Mouse (Mus musculus) CH12.LX (cell line): Measurements from ENCODE around the gene Zcchc24. TPM values are rescaled to one million over a fixed set of nuclear protein-coding genes. Genes with fewer than 3 reads are reported as not detected.

Experiments
- DNase-seq: peaks from one replicate; pipeline ENCODE4 v3.0.0-alpha.2; 2013; ENCODE audit errors: extremely low read depth
- H3K27ac ChIP-seq: 2 replicates; pipeline ENCODE4 v1.5.1; 2012; ENCODE audit warnings: low read depth, mild to moderate bottlenecking, control low read depth, moderate library complexity; ENCODE audit not compliant: insufficient read depth
- H3K27me3 ChIP-seq: replicated peaks from 2 replicates; pipeline ENCODE3; 2012; ENCODE audit warnings: inconsistent platforms
- H3K36me3 ChIP-seq, 2 experiments: replicated peaks in 1 of 2; 2 replicates each; pipeline versions ENCODE3 to v1.6.1; 2012; ENCODE audit warnings: inconsistent platforms in 1 of 2, low read length in 1 of 2, mild to moderate bottlenecking in 1 of 2, mixed read lengths in 1 of 2, moderate library complexity in 1 of 2; ENCODE audit not compliant: control insufficient read depth in 1 of 2, insufficient read depth in 1 of 2
- H3K4me1 ChIP-seq, 2 experiments: 2 replicates each; pipeline ENCODE4 v1.6.1; 2012; ENCODE audit warnings: inconsistent platforms in 1 of 2, moderate library complexity in 1 of 2; ENCODE audit not compliant: insufficient read depth in 2 of 2, control insufficient read depth in 1 of 2
- H3K4me2 ChIP-seq: 2 replicates; pipeline ENCODE4 v1.6.1; 2012; ENCODE audit warnings: low read depth, mild to moderate bottlenecking, control low read depth; ENCODE audit not compliant: poor library complexity, insufficient read depth, severe bottlenecking
- H3K4me3 ChIP-seq, 3 experiments: fragments of 150-350 bp in 1 of 3; sonication (generic) in 1 of 3; replicated peaks in 1 of 3; 2 replicates each; pipeline versions ENCODE3 to v1.5.1; 2011 to 2012; ENCODE audit warnings: low read depth in 2 of 3, low read length in 2 of 3, mild to moderate bottlenecking in 2 of 3, moderate library complexity in 2 of 3, control low read depth in 1 of 3, improper control_type of control experiment in 1 of 3, inconsistent platforms in 1 of 3, mixed read lengths in 1 of 3; ENCODE audit not compliant: poor library complexity in 1 of 3
- H3K79me2 ChIP-seq: replicated peaks from 2 replicates; pipeline ENCODE4 v1.6.1; 2012; ENCODE audit warnings: mild to moderate bottlenecking, moderate library complexity; ENCODE audit not compliant: control insufficient read depth, poor library complexity, insufficient read depth, severe bottlenecking; ENCODE audit errors: extremely low read depth
- H3K9ac ChIP-seq: 2 replicates; pipeline ENCODE4 v1.6.1; 2012; ENCODE audit warnings: low read depth, mild to moderate bottlenecking, control low read depth, moderate library complexity; ENCODE audit not compliant: insufficient read depth
- H3K9me3 ChIP-seq: replicated peaks from 2 replicates; pipeline ENCODE3; 2012; ENCODE audit warnings: low read length, inconsistent platforms, mixed read lengths
- BHLHE40 ChIP-seq: IDR thresholded peaks from 2 replicates; pipeline ENCODE4 v1.6.1; 2011; ENCODE audit warnings: mild to moderate bottlenecking, low read depth, low read length, improper control_type of control experiment
- CHD1 ChIP-seq: IDR thresholded peaks from 2 replicates; pipeline ENCODE4 v1.6.1; 2012; ENCODE audit warnings: low read depth, low read length, improper control_type of control experiment, inconsistent platforms
- CHD2 ChIP-seq: IDR thresholded peaks from 2 replicates; pipeline ENCODE4 v1.6.1; 2011; ENCODE audit warnings: low read length, improper control_type of control experiment
- CTCF ChIP-seq, 2 experiments: IDR thresholded peaks in 1 of 2; conservative IDR thresholded peaks in 1 of 2; 2 replicates each; pipeline ENCODE4 v1.5.1; 2011 to 2012; ENCODE audit warnings: low read depth in 2 of 2, low read length in 2 of 2, improper control_type of control experiment in 1 of 2, inconsistent platforms in 1 of 2, mild to moderate bottlenecking in 1 of 2, moderate library complexity in 1 of 2
- ELF1 ChIP-seq: IDR thresholded peaks from 2 replicates; pipeline ENCODE4 v1.6.1; 2014; ENCODE audit warnings: low read depth, mild to moderate bottlenecking, inconsistent platforms, low read length, improper control_type of control experiment
- ETS1 ChIP-seq: conservative IDR thresholded peaks from 2 replicates; pipeline ENCODE4 v1.6.1; 2012; ENCODE audit warnings: low read depth, mild to moderate bottlenecking, inconsistent platforms, low read length, improper control_type of control experiment, moderate library complexity
- GABPA ChIP-seq: IDR thresholded peaks from 2 replicates; pipeline ENCODE4 v1.6.1; 2012; ENCODE audit warnings: low read depth, low read length, improper control_type of control experiment, inconsistent platforms; ENCODE audit not compliant: insufficient replicate concordance
- HCFC1 ChIP-seq: IDR thresholded peaks from 2 replicates; pipeline ENCODE4 v1.6.1; 2012; ENCODE audit warnings: low read depth, mild to moderate bottlenecking, inconsistent platforms, low read length, improper control_type of control experiment
- IRF4 ChIP-seq: IDR thresholded peaks from 2 replicates; pipeline ENCODE4 v1.6.1; 2014; ENCODE audit warnings: low read depth, mild to moderate bottlenecking, inconsistent platforms, low read length, improper control_type of control experiment
- JUND ChIP-seq: conservative IDR thresholded peaks from 2 replicates; pipeline ENCODE4 v1.6.1; 2011; ENCODE audit warnings: low read depth, low read length, improper control_type of control experiment
- KAT2A ChIP-seq: IDR thresholded peaks from 2 replicates; pipeline ENCODE4 v1.6.1; 2012; ENCODE audit warnings: low read length, improper control_type of control experiment, inconsistent platforms; ENCODE audit not compliant: insufficient replicate concordance
- MAFK ChIP-seq: IDR thresholded peaks from 2 replicates; pipeline ENCODE4 v1.6.1; 2011; ENCODE audit warnings: low read length, improper control_type of control experiment; ENCODE audit not compliant: insufficient replicate concordance
- MAZ ChIP-seq: IDR thresholded peaks from 2 replicates; pipeline ENCODE4 v1.6.1; 2012; ENCODE audit warnings: low read depth, mild to moderate bottlenecking, inconsistent platforms, low read length, improper control_type of control experiment, moderate library complexity
- MEF2A ChIP-seq: IDR thresholded peaks from 2 replicates; pipeline ENCODE4 v1.6.1; 2014; ENCODE audit warnings: low read depth, mild to moderate bottlenecking, inconsistent platforms, low read length, improper control_type of control experiment, borderline replicate concordance
- NELFE ChIP-seq: IDR thresholded peaks from 2 replicates; pipeline ENCODE4 v1.6.1; 2011; ENCODE audit warnings: low read depth, low read length, improper control_type of control experiment
- NRF1 ChIP-seq: IDR thresholded peaks from 2 replicates; pipeline ENCODE4 v1.6.1; 2014; ENCODE audit warnings: low read depth, mild to moderate bottlenecking, inconsistent platforms, low read length, improper control_type of control experiment, moderate library complexity
- POLR2AphosphoS2 ChIP-seq: IDR thresholded peaks from 2 replicates; pipeline ENCODE4 v1.6.1; 2011; ENCODE audit warnings: low read depth, low read length, improper control_type of control experiment
- RAD21 ChIP-seq: IDR thresholded peaks from 2 replicates; pipeline ENCODE4 v1.6.1; 2011; ENCODE audit warnings: low read depth, mild to moderate bottlenecking, low read length, improper control_type of control experiment, moderate library complexity
- RCOR1 ChIP-seq: conservative IDR thresholded peaks from 2 replicates; pipeline ENCODE4 v1.6.1; 2012; ENCODE audit warnings: low read depth, mild to moderate bottlenecking, inconsistent platforms, low read length, improper control_type of control experiment
- SIN3A ChIP-seq: IDR thresholded peaks from 2 replicates; pipeline ENCODE4 v1.6.1; 2012; ENCODE audit warnings: low read length, improper control_type of control experiment, inconsistent platforms
- SMC3 ChIP-seq: IDR thresholded peaks from 2 replicates; pipeline ENCODE4 v1.6.1; 2011; ENCODE audit warnings: low read depth, low read length, improper control_type of control experiment
- TBP ChIP-seq: conservative IDR thresholded peaks from 2 replicates; pipeline ENCODE4 v1.6.1; 2011; ENCODE audit warnings: low read depth, low read length, improper control_type of control experiment
- TCF12 ChIP-seq: IDR thresholded peaks from 2 replicates; pipeline ENCODE4 v1.6.1; 2014; ENCODE audit warnings: low read depth, mild to moderate bottlenecking, inconsistent platforms, low read length, improper control_type of control experiment
- USF2 ChIP-seq: conservative IDR thresholded peaks from 2 replicates; pipeline ENCODE4 v1.6.1; 2011; ENCODE audit warnings: low read depth, low read length, improper control_type of control experiment
- ZC3H11A ChIP-seq: IDR thresholded peaks from 2 replicates; pipeline ENCODE4 v1.6.1; 2012; ENCODE audit warnings: low read depth, mild to moderate bottlenecking, inconsistent platforms, low read length, improper control_type of control experiment
- ZKSCAN1 ChIP-seq: IDR thresholded peaks from 2 replicates; pipeline ENCODE4 v1.6.1; 2012; ENCODE audit warnings: low read depth, inconsistent platforms, low read length, improper control_type of control experiment, borderline replicate concordance
- ZMIZ1 ChIP-seq: IDR thresholded peaks from 2 replicates; pipeline ENCODE4 v1.6.1; 2012; ENCODE audit warnings: low read depth, mild to moderate bottlenecking, inconsistent platforms, low read length, improper control_type of control experiment
- ZNF384 ChIP-seq: IDR thresholded peaks from 2 replicates; pipeline ENCODE4 v1.6.1; 2012; ENCODE audit warnings: low read depth, low read length, improper control_type of control experiment, inconsistent platforms
- dilution Hi-C: fragments of 300-500 bp; cut with MboI; formaldehyde crosslinking; loops from 2 replicates; pipeline ENCODE4 v1.14.3; 2020; ENCODE audit warnings: low sequenced_read_pairs; ENCODE audit not compliant: extremely low pct_unique_long_range_greater_than_20kb, extremely low pct_ligation_motif_present
- in situ Hi-C: fragments of 300-500 bp; cut with MboI; formaldehyde crosslinking; loops from 3 replicates; pipeline ENCODE4 v1.14.3; 2019; ENCODE audit warnings: low sequenced_read_pairs, low pct_ligation_motif_present, low pct_unique_long_range_greater_than_20kb, mixed read lengths
- polyA plus RNA-seq: library from polyadenylated mRNA; unstranded; fragments of >175 nt; gene quantifications from 2 replicates; pipeline ENCODE4 v1.2.1, GENCODE M21; 2012; ENCODE audit warnings: low read depth; ENCODE audit not compliant: insufficient read length
- total RNA-seq, 2 experiments: library from RNA; depleted of rRNA; stranded (reverse); fragments of 300-350 nt in 1 of 2; fragments of >200 nt in 1 of 2; gene quantifications; 2 replicates each; pipeline ENCODE4 v1.2.3; 2012 to 2014

Gene Zcchc24
- total and polyA plus RNA-seq, 3 experiments, result 0.05 to 0.44 (median 0.08) TPM

GRCm38 (mm10) chr14:25800166-25800960 lies 31.5 kb upstream of the Zcchc24 start:
- Histone ChIP-seq H3K27ac (no peak overlapping the region), H3K9me3 (no peaks in the 10 kb centered on the region), H3K4me1 (0 out of 4 replicates have a peak, but pooled peaks cover 0 to 2% of the 10 kb centered on the region in 2 experiments), H3K79me2 (no peaks in the 10 kb centered on the region), H3K36me3 (no peaks in the 10 kb centered on the region), H3K4me3 (no peak overlapping the region), H3K9ac (no peak overlapping the region), H3K27me3 (peaks cover 5% of the 10 kb centered on the region), H3K4me2 (no peak overlapping the region)
- dilution Hi-C loops, result no loop called here
- DNase-seq, result peak; percentile 60
- TF ChIP-seq ZNF384 (no peak), MEF2A (no peak), SIN3A (no peak), SMC3 (peak; percentile 82), MAZ (no peak), NRF1 (no peak), HCFC1 (no peak), GABPA (no peak), CTCF (conservative IDR thresholded peaks at IDR 0.05 in 1 of 2, IDR thresholded peaks at IDR 0.05 in 1 of 2; ENCODE audit: low read depth in 2 of 2, low read length in 2 of 2) (peak; percentile 88 to 93), NELFE (peak; percentile 34; the same call in 1 of the 2 replicates), ZC3H11A (peak; percentile 7; the same call in 1 of the 2 replicates), POLR2AphosphoS2 (no peak), IRF4 (peak; percentile 24; the same call in 1 of the 2 replicates), BHLHE40 (no peak), CHD1 (no peak), KAT2A (no peak), RCOR1 (no peak), RAD21 (peak; percentile 85), ZKSCAN1 (no peak)
- in situ Hi-C loops, result no loop called here

GRCm38 (mm10) chr14:25796619-25797018 lies 27.8 kb upstream of the Zcchc24 start:
- DNase-seq, result no peak
- no peak overlapping the region for H3K4me2 ChIP-seq
- no peak overlapping the region for H3K9ac ChIP-seq
- no peaks in the 10 kb centered on the region for H3K36me3 ChIP-seq
- H3K9me3 ChIP-seq, result no peaks in the 10 kb centered on the region
- H3K79me2 ChIP-seq, result no peaks in the 10 kb centered on the region
- peaks cover 4% of the 10 kb centered on the region for H3K27me3 ChIP-seq
- in situ Hi-C loops, result no loop called here
- no peak overlapping the region for H3K27ac ChIP-seq
- dilution Hi-C loops, result no loop called here
- TF ChIP-seq TCF12 (no peak), ELF1 (no peak), CHD2 (no peak), JUND (no peak), TBP (no peak), ZMIZ1 (no peak), MAFK (no peak), USF2 (no peak), MAZ (no peak), SIN3A (no peak), ETS1 (no peak)
- no peak overlapping the region for H3K4me3 ChIP-seq
- H3K4me1 ChIP-seq, result 0 out of 4 replicates have a peak, but pooled peaks cover 0 to 2% of the 10 kb centered on the region in 2 experiments
